Mouse (Mus musculus) T-helper 1 cell (primary cell): ENCODE data around the gene Gnai2.

Source experiments
- in situ Hi-C: fragments of 300-600 bp; cut with MboI, MseI; formaldehyde crosslinking; loops from one replicate; pipeline ENCODE4 v1.15.1; 2025; ENCODE audit warnings: high pct_unique_total_duplicates

Gnai2 gene

GRCm38 (mm10) chr9:107631311-107631826 lies 3.8 kb downstream of the Gnai2 start:
- in situ Hi-C loops, result no loop called here

GRCm38 (mm10) chr9:107630576-107630975 lies 4.6 kb downstream of the Gnai2 start:
- in situ Hi-C loops, result no loop called here

GRCm38 (mm10) chr9:107629901-107630425 lies 5.2 kb downstream of the Gnai2 start:
- in situ Hi-C loops, result no loop called here

GRCm38 (mm10) chr9:107629411-107629730 lies 5.8 kb downstream of the Gnai2 start:
- in situ Hi-C loops, result no loop called here

- in situ Hi-C loops, result no loop called here
Observed at GRCm38 (mm10) chr9:107628721-107629410, 6.3 kb downstream of the Gnai2 start.

DNA sequence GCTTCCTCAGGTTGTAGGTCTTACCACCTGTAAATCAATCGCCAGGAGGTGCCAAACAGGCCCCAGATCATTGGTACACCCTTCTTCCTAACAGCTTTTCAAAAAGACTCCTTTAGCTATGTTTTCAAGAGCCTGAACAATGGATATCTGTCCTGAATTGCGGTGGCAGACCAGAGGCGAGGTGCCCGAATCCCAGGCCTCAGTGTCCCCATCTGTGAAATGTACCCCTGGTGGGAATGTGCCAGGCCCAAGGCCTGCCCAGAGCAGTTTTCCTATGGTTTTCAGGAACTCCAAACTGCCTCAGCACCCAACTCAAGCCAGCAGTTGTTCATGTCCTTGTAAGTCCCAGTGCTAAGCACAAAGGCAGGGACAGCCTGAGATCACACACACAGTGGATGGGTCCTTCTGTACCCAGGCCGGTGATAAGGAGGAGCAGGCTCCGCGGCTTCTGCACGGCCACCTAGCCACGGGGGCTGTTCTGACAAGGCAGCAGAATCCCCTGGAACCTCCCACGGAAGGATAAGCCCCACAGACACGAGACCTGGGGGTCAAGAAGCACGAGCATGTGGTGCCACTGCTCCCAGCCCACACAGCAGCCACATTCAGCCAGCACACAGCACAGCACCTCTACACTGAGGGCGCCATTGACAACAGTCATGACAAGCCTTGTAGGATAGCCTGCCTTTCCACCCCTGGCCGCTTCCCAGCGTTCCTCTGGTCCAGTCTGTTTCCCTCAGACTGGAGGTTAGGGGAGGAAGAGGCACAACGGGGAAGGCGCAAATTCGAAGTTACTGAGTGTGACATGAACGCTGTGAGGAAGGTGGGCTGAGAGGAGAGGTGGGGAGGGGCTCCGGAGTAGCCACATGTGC lies 7.5 kb downstream of the Gnai2 start:
- in situ Hi-C loops, result no loop called here

DNA sequence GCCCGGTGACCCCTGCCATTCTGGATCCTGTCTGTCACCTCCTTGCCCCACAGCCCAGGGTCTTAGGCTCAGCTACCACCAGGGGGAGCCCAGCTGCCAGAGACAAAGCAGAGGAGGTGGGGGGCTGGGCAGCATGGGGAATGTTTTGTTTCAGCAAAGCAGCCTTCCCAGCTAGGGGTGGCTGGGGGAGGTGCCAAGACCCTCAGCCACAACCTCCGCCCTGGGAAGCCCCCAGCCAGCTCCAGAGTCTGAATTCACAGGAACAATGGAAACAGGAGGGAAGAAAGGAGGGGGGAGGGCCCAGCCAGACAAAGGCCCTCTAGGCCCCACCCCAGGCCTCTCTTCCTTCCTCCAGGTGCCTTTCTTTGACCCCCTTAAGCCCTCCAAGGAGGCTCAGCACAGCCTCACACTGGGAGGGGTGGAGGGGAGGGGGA lies 8.3 kb downstream of the Gnai2 start:
- in situ Hi-C loops, result no loop called here

- in situ Hi-C loops, result no loop called here
Observed at GRCm38 (mm10) chr9:107626158-107626843, 8.9 kb downstream of the Gnai2 start.

DNA sequence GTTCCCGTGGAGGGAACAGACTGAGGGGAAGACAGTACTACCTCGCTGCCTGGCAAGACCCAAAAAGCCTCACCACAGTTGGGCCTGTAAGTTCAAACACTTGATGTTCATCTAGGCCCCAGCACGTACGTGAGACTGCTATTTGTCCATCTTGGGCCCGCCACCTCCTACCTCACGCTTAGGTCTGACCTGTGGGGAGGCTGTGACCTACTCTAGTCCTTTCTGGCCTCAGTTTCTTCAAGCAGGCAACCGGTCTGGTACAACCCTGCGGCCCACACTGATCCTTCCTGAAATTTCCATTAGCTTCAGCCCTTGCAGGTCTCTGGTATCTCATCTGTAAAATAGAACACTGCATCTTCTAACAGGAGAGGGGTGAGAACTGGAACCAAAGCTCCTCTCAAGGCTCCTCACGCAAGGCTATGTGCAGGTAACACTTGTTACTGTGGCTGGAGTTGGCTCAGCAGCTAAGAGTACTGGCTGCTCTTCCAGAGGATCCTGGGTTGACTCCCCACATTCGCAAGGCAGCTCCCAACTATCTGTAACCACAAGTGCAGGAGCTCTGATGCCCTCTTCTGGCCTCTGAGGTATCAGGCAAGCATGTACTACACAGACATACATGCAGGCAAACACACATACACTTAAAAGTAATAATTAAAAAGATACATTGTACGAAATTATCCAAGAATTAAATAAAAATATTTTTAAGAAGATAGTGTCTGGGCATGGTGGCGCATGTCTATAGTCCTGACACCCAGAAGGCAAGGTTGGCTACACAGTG lies 9.6 kb downstream of the Gnai2 start:
- in situ Hi-C loops, result no loop called here

DNA sequence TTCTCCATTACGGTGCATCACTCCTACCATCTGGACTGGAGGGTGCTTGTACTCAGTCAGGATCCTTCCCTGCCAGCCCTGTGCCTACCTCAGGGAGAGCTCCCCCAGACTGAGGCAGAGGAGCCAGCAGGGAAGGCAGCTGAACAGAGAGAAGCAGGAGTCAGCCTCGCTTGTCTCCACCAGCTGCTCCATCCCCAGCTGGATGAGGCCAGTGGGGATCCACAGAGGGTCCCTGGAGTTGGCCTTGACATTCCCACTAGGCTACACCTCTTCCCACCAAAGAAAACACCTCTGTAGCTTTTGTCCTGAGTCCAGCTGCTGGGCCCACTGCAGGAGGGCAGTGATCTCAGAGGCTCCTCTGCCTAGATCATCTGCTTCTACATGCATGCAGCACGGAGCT lies 10.2 kb downstream of the Gnai2 start:
- in situ Hi-C loops, result no loop called here

- in situ Hi-C loops, result no loop called here
Observed at GRCm38 (mm10) chr9:107624539-107624938, 10.6 kb downstream of the Gnai2 start.

DNA sequence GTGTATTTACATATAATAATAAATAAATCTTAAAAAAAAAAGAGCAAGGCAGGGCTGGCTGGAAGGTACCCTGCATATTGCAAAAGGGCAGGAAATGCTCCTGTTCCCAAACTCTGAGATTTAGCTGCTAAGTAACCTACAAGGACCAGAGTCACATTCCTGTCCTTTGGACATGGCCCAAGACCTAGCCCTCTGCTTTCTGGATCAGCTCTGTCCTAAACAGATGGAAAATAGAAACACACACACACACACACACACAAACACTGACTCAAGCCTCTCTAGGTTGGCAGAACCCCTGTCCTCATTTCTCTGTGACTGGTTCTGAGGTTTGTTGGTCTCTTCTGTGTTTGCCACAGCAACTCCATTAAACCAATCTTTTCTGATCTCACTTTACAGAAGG lies 14.2 kb downstream of the Gnai2 start:
- in situ Hi-C loops, result no loop called here

- in situ Hi-C loops, result no loop called here
Observed at GRCm38 (mm10) chr9:107619546-107619879, 15.7 kb downstream of the Gnai2 start.

DNA sequence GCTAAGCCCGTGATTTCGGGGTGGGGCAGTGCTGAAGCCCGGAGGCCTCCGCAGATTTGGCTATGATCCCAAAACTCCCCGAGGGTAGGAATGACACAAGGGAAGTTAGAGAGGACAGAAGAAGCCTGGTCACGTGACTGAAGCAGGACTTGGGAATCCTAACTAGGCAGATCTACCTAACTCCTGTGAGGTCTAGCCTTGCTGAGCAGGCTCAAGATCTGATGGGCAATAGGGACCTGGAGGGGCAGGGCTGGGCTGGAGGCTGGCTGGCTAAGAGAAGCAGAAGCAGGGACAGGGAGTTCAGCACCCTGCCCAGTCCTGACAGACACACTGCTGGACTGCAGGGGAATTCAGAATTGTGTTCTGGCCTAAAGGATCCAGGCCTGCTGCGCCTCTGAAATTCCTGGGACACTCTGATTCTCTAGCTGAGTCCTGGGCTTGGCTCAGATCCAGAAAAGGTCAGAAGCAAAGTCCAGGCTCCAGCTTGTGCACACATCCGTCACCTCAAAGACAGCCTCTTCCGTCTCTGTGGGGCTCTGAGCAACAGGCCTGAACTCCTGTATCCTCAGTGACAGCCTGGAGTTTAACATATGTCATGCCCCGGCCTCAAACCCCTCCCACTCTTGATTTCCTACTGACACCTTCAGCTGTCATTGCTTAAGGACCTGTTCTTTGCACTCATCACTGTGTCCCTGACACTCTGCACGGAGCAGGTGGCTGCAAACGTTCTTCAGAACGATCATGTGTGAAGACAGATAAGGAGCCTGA lies 16.2 kb downstream of the Gnai2 start:
- in situ Hi-C loops, result no loop called here

- in situ Hi-C loops, result no loop called here
Observed at GRCm38 (mm10) chr9:107618098-107618497, 17.1 kb downstream of the Gnai2 start.

GRCm38 (mm10) chr9:107617461-107617860 lies 17.7 kb downstream of the Gnai2 start:
- in situ Hi-C loops, result no loop called here

DNA sequence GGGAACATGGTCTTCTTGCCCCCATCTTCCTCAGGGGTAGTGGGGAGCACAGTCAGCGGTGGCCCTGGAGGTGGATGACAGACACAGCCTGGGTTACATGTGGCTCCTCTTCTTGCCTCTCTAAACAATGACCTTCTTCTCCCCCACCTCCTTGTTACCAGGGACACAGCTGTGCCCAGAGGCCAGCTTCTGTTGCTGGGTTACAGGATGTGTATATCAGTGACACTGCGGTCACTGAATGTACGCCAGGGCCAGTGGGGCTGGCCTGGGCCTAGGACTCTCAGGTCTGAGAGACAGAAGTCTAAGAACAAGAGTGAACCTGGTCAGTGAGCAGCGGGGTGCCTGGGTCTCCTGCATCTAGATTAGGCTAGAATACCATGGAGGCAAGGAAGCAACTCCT lies 20.1 kb downstream of the Gnai2 start:
- in situ Hi-C loops, result no loop called here

DNA sequence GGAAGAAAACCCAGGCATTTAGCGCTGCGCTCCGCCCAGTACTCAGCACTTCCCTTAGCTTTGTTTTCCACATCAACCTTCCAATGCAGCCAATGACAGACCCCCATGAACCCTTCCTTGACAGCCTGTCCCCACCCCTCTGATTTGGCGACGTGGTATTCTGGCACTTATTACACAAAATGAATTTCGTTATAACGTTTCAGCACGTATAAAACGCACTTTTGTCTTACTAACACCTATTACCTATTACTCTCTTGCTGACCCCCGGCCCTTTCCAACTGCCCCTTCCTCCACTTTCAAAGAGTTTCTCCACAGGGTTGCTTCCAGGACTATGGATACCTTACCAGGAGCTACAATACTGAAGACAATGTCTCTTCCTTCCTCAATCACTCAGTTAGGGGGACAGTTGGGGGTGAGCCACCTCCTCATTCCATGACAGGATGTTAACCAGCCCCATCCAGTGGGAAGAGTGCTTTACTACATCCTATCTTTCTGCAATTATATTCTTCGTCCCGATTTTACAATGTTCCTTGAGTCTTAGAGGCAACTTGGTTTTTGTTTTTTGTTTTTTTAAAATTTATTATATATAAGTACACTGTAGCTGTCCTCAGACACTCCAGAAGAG lies 22.1 kb downstream of the Gnai2 start:
- in situ Hi-C loops, result no loop called here

DNA sequence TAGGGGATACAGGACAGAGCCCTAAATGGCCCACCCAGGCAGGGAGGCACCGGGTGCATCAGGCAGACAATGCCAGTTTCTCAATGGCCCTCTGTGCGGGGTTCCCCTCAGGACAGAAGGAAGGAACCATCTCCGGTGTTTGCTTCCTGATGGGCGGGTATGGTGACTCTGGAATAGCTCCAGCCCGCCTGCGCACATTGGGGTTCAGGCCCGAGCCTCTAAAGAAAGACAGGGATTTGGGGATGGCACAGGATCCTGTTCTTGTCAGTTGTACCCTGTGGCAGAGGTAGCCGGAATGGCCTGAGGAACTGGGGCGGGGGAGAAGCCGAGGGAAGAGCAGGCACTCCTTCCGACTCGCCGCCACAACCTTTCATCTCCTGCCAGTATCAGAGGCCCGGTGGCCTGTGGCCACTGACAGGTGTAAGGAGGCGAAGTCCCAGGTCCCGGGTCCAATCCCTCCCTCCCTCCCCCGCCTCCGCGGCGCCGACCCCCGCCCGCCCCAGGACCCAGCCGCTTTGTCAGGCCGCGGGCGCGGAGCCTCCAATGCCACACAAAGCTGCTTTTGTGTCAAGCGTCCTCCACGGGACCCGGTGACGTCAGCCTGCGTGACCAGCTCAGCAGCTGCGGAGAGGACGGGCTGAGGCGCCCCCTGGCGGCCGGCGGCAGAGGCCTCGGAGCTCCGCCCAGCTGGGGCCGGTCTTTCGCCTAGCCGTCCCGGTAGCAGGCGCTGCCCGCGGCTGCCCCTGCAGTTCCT lies 22.8 kb downstream of the Gnai2 start:
- in situ Hi-C loops, result no loop called here
